Mouse (Mus musculus) natural killer cell, adult 2 months (primary cell): ENCODE results near the gene Park7.
A peak's percentile ranks its signal among the peaks of the same experiment; 100 is the strongest.

ENCODE experiments used
- DNase-seq, 2 experiments: peaks; one replicate each; pipeline ENCODE4 v3.0.0; 2022; ENCODE audit warnings: low spot score in 2 of 2

Park7 gene

DNA sequence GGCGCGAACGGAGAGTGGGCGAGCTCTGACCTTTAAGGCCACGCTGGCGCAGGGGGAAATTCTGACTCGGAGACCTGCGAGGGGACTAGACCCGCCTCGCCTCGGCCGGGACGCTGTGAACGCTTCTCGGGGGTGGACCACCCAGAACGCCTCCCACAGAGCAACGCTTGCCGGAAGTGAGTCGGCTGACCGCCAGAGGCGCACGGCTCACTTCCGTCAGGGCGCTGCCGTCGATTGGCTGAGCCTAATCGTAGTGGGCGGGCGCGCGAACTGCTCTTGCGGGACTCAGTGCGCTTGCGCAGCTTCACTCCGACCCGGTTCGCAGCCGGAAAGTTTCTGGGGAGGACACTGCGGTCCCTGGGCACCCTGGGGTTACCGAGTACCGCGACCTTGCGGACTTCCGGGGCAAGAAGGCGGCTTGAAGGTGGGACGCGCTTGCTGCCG lies at the start of gene Park7, which contains the start of gene Tnfrsf9:
Park7 (minus strand) TSS at position 148 of the 444 bp plus-strand sequence.
Tnfrsf9 (plus strand) TSS at position 273 of the 444 bp plus-strand sequence.
- DNase-seq: peak; percentile 96

DNA sequence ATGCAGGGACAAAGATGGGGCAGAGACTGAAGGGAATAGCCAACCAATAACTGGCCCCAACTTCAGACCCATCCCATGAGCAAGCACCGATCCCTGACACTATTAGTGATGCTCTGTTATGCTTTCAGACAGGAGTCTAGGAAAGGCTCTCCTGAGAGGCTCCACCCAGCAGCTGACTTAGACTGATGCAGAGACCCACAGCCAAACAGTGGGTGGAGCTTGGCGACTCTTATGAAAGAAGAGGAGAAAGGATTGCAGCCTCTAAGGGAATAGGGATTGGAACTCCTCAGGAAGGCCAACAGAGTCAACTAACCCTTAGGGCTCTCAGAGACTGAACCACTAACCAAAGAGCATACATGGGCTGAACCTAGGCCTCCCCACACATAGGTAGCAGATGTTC lies 49.5 kb upstream of the Park7 start:
- no peak for DNase-seq

DNA sequence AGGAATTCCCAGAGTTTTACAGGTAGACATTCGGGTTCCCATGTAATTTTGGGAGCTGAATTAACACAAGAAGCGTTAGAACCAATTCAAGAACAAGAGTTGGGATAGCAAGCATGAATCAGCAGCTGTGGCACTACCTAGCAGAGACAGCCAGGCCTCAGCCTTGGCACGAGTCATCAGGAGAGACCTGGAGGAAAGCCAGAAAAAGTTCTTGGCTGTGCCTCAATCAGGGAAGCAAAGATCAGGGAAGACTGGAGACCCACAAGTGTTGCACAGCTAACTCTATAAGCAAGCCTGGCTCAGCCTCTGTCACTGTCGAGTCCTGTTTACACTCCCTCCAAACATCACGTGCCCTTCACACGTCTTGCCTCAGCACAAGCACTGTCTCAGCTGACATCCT lies 48.0 kb upstream of the Park7 start:
- no peak for DNase-seq

DNA sequence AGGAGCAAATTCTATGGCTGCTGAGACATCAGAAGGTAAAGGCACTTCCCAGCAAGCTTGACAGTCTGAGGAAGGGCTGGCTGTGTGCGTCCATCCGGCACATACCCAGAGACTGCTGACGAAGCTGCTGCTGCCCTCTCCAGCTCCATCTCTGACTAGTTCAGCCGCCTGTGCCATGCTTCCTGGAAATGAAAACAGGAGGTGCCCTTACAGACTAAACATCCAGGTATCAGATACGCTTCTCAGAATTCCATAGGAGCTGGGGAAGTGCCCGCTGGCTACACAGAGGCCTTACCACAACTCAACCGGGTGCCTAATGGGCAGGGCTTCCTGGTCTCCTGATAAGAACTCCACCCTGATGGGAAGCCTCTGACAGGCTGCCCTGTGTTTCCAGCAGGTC lies 44.3 kb upstream of the Park7 start:
- DNase-seq: no peak

DNA sequence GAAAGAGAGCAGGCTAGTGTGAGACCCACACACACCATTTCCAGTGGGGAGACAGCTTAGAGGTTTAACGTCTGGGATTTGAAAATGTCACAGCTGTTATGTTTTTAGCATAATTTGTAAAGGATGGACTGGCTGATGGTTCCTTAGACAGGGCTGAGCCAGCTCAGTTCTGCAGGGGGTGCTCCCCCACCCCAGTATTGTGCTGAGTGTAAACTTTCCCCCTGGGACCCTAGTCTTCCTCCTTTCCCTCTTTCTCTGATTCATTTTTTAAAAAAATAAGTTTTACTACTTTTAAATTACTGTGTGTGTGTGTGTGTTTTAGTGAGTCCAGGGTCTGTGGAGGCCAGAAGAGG lies 42.8 kb upstream of the Park7 start:
- DNase-seq: no peak

DNA sequence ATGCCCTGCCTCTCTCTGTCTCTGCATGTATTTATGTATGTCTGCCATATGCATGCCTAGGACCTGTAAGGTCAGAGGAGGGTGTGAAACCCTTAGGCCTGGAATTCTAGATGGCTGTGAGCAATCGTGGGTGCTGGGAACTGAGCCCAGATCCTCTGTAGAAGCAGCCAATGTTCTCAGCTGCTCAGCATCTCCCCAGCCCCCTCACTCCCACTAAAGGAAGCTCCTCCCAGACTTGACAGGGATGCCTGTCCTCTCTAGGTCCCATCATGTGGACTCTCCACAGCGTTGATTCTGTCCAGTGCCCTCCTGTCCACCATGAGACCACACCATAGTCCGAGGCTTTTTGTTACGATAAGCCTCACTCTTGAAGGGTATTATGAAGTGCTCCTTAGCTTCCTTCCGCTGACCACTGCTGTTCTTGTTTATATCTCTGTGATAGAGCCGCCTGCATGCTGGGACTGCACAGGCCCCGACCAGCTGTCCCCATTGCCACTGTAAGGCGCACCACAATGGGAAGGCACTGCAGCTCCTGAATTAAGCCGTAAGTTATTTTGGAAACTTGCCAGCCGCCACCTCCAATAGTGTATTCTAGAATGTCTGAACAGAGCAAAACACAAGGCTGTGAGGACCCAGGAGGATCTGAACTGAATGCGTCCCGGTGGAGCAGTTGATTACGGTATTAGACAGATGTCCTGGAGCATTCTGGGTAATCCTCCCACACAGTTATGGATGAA lies 42.3 kb upstream of the Park7 start:
- DNase-seq: no peak

DNA sequence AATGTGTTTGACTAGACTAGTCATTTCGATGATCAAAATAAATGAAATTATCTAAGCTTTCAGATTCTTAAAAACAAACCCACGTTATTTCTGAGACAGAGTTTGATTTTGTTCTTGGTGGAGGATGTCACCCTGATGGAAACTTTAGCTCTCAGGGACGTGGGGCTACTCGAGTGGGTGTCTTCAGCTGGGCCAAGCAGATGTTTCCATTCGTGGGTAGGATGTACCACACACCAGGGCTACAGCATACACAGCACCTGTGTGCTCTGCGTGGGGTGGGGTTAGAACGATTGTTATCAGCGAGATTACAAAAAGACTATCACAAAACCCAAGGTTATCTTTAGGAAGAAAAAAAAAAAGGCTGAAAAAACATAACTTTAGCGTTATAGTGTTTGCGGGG lies 36.7 kb upstream of the Park7 start:
- DNase-seq: no peak

DNA sequence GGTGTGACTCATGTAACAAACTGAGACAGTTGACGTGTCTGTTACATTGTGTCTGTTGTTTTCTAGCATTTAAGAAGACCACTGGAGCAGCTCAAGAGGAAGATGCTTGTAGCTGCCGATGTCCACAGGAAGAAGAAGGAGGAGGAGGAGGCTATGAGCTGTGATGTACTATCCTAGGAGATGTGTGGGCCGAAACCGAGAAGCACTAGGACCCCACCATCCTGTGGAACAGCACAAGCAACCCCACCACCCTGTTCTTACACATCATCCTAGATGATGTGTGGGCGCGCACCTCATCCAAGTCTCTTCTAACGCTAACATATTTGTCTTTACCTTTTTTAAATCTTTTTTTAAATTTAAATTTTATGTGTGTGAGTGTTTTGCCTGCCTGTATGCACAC lies 30.5 kb upstream of the Park7 start:
- no peak for DNase-seq

DNA sequence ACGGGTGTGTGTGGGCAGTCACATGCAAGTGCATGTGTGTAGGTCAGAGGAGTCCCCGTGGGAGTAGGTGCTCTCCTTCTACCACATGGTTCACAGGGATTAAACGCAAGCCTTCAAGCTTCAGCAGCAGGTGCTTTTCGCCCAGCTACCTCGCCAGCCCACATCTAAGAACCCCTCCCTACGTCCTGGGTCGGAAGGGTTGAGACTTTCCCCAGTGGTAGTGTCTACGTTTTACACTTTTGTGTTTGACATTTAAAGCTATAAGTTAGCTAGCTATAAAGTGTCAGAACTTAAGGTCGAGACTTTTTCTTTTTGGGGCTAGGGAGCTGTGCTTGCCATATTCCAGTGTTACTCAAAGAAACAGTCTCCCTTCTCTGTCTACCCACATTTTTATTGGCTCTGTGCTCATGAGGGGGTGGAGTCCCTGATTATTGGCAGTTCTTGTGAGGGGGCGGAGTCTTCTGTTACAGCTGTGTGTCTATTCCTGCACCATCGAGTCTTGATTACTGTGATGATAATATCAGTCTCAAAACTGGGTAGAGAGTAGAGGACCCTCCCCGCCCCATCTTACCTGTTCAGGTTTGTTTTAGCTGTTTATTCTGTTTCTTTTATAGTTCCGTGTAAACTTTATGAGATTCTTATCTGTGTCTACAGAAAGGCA lies 25.9 kb upstream of the Park7 start:
- peak in 1 of 2 experiments; percentile 16 for DNase-seq

DNA sequence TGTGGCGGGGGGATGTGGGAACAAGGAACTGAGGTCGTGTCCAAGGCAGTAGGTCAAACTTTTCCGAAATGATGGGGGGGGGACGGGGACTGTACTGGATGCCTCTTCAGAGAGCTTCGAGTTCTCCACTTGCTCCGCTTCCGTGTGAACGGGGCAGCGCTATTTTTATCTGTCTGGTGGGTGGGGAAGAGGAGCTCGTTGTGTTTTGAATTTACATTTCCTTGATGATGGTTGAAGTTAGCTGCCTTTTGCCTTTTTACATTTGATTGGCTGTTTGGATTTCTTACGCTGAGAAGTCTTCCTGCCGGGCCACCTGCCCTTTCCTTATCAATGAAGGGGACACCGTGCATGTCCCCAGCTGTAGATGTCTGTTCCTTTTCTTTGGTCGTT lies 23.8 kb upstream of the Park7 start:
- no peak for DNase-seq

DNA sequence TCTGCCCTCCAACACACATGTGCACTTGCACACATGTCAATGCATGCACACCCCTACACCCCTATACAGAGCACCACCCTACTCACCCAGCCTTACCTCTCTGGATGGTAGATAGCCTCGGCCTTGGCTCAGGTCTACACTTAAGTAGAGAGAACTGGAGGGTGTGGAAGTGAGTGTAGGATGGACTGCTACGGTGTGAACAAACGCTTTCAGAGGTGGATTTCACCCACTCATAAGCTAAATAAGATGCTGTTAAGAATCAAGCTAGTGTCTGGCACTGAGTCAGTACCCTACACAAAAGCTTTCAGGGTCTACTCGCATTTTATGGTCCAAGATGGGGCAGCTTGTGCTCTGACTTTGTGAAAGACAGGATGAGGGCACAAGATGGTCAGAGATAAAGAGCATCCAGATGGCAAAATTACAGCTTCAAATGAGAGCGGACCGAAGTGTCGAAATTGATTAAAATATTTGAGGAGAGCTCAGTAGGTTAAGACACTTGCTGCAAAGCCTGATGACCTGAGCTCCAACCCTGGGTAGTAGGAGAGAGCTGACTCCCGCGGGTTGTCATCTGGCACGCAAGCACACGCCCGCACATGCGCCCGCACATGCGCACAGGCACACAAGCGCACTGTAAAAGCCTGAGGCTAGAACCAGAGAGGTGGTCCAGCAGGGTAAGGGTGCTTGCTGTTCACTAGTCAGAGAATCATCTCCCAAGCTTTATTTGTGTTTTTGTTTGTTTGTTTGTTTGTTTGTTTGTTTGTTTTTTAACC lies 23.2 kb upstream of the Park7 start:
- DNase-seq: peak; percentile 28 to 30

DNA sequence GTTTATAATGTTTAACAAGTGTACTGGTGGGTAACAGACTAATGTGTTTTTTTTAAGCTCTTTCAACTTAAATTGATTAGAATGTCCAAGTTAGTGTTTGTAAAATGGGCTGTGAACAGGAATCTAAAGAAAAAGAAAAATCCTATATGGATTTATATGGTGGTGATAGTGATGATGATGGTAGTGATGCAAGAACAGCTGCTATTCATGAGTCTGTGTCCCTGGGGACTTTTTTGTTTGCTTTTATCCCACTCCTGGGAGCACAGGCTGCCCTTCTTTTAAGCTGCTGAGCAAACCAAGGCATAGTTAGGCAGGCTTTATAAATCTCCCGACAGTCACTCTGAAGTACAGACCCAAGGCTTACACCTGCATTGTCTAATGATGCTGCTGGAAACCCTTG lies 19.3 kb upstream of the Park7 start:
- DNase-seq: no peak

DNA sequence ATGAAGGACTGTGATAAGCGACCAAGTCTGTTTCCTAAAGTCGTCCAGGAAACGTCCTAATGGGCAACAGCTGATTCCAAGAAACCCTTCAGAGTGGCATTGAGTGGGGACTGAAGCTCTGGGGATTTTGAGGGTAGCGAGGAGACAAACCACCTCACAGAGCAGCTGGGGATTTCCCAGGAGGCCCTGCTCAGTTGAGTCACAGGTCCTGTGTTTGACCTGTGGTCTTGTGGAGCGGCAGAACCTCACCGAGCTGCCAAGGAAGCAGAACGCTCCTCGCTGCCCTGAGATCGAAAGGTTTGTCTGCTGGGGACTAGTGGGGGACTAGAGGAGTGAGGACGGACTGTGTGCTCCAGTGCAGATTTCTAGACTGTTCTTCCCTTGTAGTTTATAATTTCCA lies 13.6 kb upstream of the Park7 start:
- peak; percentile 77 to 86 for DNase-seq

DNA sequence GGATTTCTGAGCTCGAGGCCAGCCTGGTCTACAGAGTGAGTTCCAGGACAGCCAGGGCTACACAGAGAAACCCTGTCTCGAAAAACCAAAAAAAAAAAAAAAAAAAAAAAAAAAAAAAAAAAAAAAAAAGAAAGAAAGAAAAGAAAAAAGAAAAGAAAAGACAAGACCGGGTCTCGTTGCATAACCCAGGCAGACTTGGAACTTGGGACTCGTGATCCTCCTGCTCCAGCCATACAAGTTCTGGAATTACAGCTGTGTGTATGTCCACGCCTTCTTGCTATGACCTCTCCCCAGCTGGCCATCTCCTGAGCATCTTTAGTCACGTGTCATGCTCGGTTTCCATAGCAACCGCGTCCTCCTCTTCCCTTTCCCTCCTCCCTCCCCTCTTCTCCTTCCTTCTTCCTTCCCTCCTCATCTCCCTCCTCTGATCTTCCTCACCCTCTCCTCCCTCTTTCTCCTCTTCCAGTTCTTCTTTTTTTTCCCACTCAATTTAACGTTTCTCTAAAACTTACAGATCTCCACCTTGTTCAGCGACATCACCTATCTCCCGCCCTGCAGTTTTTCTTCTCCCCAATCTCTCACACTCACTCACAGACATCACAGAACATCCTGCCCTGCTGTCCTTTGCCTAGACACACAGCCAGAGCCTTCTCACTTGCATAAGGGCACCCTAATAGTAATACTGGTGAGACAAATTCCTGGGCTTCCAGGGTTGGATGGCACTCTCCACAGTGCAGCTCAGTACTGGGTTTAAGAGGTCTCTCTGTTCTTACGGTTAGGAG lies 12.9 kb upstream of the Park7 start:
- peak in 1 of 2 experiments; percentile 44 for DNase-seq

DNA sequence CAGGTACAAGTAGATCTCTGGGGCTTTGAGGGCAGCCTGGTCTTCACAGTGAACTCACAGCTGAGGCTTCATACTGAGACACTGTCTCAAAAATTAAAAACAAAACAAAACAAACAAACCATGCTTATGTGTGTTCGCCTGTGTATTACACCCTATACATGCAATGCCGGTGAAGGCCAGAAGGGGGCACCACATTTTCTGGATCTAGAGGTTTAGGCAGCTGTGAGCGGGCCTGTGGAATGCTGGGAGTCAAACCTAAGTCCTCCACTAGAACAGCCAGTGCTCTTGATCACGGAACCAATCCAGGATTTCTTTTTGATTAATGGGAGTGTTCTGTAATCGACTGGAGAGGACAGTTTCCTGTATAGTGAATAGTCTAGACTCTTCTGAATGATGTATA lies 11.7 kb upstream of the Park7 start:
- DNase-seq: no peak

DNA sequence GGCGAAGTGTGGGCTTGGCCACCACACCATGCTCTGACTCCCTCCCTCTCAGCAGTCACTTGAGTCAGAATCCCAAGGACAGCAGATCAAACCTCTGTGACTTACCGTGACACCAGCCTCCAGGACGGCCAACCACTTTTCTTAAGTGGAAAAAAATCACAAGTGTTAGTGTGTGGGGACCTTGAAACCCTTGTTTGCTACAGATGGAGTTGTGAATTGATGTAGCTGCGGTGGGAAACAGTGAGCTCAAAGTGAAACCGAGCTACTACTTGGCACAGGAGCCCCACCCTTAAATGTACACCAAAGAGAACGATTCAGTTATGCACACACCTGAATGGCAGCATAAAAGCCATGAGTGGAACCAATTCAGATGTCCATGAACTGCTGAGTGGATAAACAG lies 10.7 kb upstream of the Park7 start:
- DNase-seq: peak; percentile 39 to 69

DNA sequence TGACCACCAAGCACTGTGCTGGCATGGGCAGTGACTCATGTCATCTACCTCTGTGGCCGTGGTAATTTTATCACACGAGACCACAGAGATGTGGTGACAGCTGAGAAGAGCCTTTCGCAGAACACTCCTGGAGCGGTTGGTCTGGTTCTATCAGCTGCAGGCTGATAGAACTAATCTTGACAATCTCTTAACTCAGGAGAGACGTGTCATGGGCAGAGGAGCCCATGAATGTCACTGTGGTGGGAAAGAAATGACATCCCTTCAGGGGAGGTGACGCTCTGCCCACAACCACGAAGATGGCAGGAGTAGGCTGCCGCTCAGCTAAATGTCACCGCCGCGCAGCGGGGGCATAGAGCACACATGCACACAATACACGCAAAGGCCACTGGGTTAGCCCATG lies 10.1 kb upstream of the Park7 start:
- DNase-seq: peak; percentile 74 to 90

DNA sequence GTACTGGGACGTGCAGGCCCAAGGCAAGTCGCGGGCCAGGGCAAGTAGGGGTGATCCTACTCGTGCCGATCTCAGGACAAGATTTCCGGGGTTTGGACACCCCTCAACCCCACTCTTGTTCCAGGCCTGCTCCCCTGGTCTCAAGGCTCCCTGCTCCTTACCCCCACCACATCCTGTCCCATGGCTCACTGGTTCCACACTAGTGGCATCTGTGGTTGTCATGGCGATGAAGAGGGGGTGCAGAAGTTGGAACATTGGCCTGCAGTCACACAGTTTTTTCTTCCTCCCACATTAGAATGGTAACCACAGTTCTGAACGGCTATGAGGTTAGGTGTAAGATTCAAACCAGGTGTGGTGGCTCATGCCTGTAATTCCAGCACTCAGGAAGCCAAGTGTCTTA lies 7.0 kb upstream of the Park7 start:
- DNase-seq: peak in 1 of 2 experiments; percentile 24

DNA sequence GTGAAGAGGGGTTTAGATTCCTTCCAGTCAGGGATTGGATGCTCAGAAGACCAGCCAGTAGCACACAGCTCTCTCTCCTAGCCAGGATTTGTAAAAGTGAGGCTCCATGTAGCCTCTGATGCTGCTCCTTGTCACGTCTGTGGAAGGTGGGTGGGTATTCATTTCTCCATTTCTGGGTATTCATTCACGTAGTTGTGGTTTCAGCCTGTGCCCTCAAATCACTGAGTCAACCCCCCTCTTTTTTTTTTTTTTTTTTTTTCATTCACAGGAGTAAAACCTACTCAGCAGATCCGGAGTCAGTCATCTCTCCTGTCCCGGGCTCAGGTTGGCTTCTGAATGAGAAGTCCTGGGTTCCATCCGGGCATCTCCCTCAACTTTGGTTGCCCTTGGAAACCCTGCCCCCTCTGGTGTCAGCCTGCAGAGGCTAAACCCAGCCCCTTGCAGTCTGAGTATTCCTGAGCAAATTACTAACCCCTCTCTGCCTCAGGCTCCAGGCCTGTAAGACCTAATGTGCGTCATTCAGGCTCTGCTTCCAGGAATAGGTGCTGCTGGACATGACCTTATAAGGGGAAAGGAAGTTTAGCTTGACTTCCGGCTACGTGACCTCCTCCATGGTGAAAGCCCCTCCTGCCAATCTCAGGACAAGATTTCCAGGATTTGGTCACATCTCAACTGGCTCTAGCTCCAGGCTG lies 3.2 kb upstream of the Park7 start:
- no peak for DNase-seq

DNA sequence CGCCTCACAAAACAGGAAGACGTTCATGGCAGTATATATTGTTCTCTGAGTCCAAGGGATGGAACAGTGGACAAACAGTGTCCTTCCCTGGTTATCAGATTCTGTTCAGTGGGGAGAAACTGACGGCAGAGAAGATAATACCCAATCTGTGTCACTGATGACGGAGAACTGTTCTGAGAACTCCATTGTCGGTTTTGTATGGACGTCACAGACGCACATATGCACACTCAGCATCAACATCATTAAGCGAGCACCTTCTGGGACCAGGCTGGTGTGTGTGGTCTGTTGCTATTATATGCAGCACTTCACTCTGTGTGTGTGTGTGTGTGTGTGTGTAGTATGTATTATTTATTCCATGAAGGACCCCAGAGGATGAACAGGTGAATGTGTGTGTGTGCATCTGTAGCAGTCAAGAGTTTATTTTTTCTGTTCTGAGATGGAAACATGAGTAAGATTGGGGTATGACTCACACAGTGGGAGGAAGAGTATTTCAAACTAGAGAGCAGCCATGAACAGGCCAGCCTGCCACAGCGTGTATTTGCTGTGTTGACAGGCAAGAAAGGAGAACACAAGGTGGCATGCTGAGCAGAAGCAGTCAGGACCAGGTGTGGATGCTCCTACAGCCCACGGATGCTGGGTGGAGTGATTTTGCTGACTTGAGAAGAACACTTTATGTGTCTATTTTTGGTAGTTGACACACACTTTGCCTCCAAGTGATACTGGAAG lies 1.1 kb upstream of the Park7 start:
- no peak for DNase-seq

DNA sequence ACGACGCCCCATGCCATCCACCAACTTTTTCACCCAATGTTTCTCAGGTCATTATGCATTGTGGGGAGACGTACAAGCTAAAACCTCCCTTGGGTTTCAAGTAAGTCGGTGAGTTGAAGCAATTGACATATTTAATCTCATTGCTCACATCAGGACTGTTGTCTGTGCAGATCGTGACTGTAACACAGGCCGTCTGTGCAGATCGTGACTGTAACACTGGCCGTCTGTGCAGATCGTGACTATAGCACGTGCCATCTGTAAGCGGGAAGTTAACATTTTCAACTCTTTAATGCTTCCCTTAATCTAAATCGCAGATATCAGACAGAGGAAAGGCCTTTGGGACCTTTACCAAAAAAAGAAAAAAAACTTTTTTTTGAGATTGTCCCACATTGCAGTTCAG lies 494 bp downstream of the Park7 start:
- DNase-seq: no peak
